Mouse (Mus musculus): ENCODE data around the gene Slc16a11. TPM values are rescaled to one million over a fixed set of nuclear protein-coding genes. Genes with fewer than 3 reads are reported as not detected.

Slc16a11 gene
- polyA plus RNA-seq, 1 experiment from 2014 or later = 0.36 TPM

- 20% methylated on average over 27 of the region's 27 CpGs for WGBS (ENCODE audit: insufficient replicate concordance)
- Histone ChIP-seq H3K4me2 (peak overlapping the region; percentile 68), H3K4me1 (ENCODE audit: control insufficient read depth, insufficient read depth, low read length) (peaks cover 48% of the 10 kb centered on the region), H3K27me3 (ENCODE audit: control insufficient read depth, insufficient read depth, low read length) (peaks cover 54% of the 10 kb centered on the region), H3K9ac (ENCODE audit: low read depth, low read length) (peak overlapping the region; percentile 34; the same call in 1 of the 2 replicates), H3K4me3 (ENCODE audit: low read depth, low read length) (peak overlapping the region; percentile 48), H3K9me3 (replicated peaks; ENCODE audit: control insufficient read depth, low read length) (no peaks in the 10 kb centered on the region), H3K27ac (ENCODE audit: low read depth, low read length) (no peak overlapping the region), H3K36me3 (ENCODE audit: control insufficient read depth, insufficient read depth, low read length) (no peaks in the 10 kb centered on the region)
- ATAC-seq (replicated peaks; ENCODE audit: insufficient number of reproducible peaks, low FRiP score, low TSS enrichment) = no peak
Observed at GRCm38 (mm10) chr11:70225798-70226601, 13.4 kb downstream of the Slc16a11 start.

- Histone ChIP-seq H3K36me3 (ENCODE audit: control insufficient read depth, insufficient read depth, low read length) (no peaks in the 10 kb centered on the region), H3K9me3 (replicated peaks; ENCODE audit: control insufficient read depth, low read length) (no peaks in the 10 kb centered on the region), H3K4me2 (peak overlapping the region; percentile 68), H3K9ac (ENCODE audit: low read depth, low read length) (peak overlapping the region; percentile 34), H3K27me3 (ENCODE audit: control insufficient read depth, insufficient read depth, low read length) (peaks cover 55% of the 10 kb centered on the region), H3K4me1 (ENCODE audit: control insufficient read depth, insufficient read depth, low read length) (peaks cover 48% of the 10 kb centered on the region), H3K27ac (ENCODE audit: low read depth, low read length) (no peak overlapping the region), H3K4me3 (ENCODE audit: low read depth, low read length) (peak overlapping the region; percentile 48)
- 10% methylated on average over 18 of the region's 18 CpGs for WGBS (ENCODE audit: insufficient replicate concordance)
- no peak for ATAC-seq (replicated peaks; ENCODE audit: insufficient number of reproducible peaks, low FRiP score, low TSS enrichment)
Observed at GRCm38 (mm10) chr11:70226602-70226890, 14.0 kb downstream of the Slc16a11 start.

GRCm38 (mm10) chr11:70227126-70227525 lies 14.6 kb downstream of the Slc16a11 start:
- Histone ChIP-seq H3K27ac (ENCODE audit: low read depth, low read length) (0 out of 2 replicates have a peak overlapping the region, but pooled peaks have one; percentile 18), H3K9ac (ENCODE audit: low read depth, low read length) (peak overlapping the region; percentile 34), H3K36me3 (ENCODE audit: control insufficient read depth, insufficient read depth, low read length) (no peaks in the 10 kb centered on the region), H3K4me3 (ENCODE audit: low read depth, low read length) (peak overlapping the region; percentile 48), H3K4me1 (ENCODE audit: control insufficient read depth, insufficient read depth, low read length) (peaks cover 43% of the 10 kb centered on the region), H3K9me3 (replicated peaks; ENCODE audit: control insufficient read depth, low read length) (no peaks in the 10 kb centered on the region), H3K4me2 (peak overlapping the region; percentile 68), H3K27me3 (ENCODE audit: control insufficient read depth, insufficient read depth, low read length) (peaks cover 55% of the 10 kb centered on the region)
- no peak for ATAC-seq (replicated peaks; ENCODE audit: insufficient number of reproducible peaks, low FRiP score, low TSS enrichment)
- WGBS (ENCODE audit: insufficient replicate concordance) = 26% methylated on average over 5 of the region's 5 CpGs

GRCm38 (mm10) chr11:70227661-70228245 lies 15.2 kb downstream of the Slc16a11 start:
- no peak for ATAC-seq (replicated peaks; ENCODE audit: insufficient number of reproducible peaks, low FRiP score, low TSS enrichment)
- 0 out of 2 replicates have a peak overlapping the region, but pooled peaks have one; percentile 18 for H3K27ac ChIP-seq (ENCODE audit: low read depth, low read length)
- H3K9me3 ChIP-seq (replicated peaks; ENCODE audit: control insufficient read depth, low read length) = no peaks in the 10 kb centered on the region
- H3K27me3 ChIP-seq (ENCODE audit: control insufficient read depth, insufficient read depth, low read length) = peaks cover 55% of the 10 kb centered on the region
- H3K4me2 ChIP-seq = peak overlapping the region; percentile 68
- H3K4me1 ChIP-seq (ENCODE audit: control insufficient read depth, insufficient read depth, low read length) = peaks cover 43% of the 10 kb centered on the region
- H3K4me3 ChIP-seq (ENCODE audit: low read depth, low read length) = peak overlapping the region; percentile 48
- WGBS (ENCODE audit: insufficient replicate concordance) = 71% methylated on average over 4 of the region's 4 CpGs
- H3K36me3 ChIP-seq (ENCODE audit: control insufficient read depth, insufficient read depth, low read length) = no peaks in the 10 kb centered on the region
- H3K9ac ChIP-seq (ENCODE audit: low read depth, low read length) = peak overlapping the region; percentile 75; the same call in 1 of the 2 replicates

GRCm38 (mm10) chr11:70228828-70229227 lies 16.3 kb downstream of the Slc16a11 start:
- ATAC-seq (replicated peaks; ENCODE audit: insufficient number of reproducible peaks, low FRiP score, low TSS enrichment) = peak; percentile 74
- Histone ChIP-seq H3K27me3 (ENCODE audit: control insufficient read depth, insufficient read depth, low read length) (peaks cover 55% of the 10 kb centered on the region), H3K36me3 (ENCODE audit: control insufficient read depth, insufficient read depth, low read length) (no peaks in the 10 kb centered on the region), H3K9me3 (replicated peaks; ENCODE audit: control insufficient read depth, low read length) (no peaks in the 10 kb centered on the region), H3K27ac (ENCODE audit: low read depth, low read length) (peak overlapping the region; percentile 93), H3K4me1 (ENCODE audit: control insufficient read depth, insufficient read depth, low read length) (peaks cover 44% of the 10 kb centered on the region), H3K4me3 (ENCODE audit: low read depth, low read length) (peak overlapping the region; percentile 48), H3K4me2 (peak overlapping the region; percentile 68), H3K9ac (ENCODE audit: low read depth, low read length) (peak overlapping the region; percentile 75)
- WGBS (ENCODE audit: insufficient replicate concordance) = 0% methylated on average over 19 of the region's 19 CpGs

DNA sequence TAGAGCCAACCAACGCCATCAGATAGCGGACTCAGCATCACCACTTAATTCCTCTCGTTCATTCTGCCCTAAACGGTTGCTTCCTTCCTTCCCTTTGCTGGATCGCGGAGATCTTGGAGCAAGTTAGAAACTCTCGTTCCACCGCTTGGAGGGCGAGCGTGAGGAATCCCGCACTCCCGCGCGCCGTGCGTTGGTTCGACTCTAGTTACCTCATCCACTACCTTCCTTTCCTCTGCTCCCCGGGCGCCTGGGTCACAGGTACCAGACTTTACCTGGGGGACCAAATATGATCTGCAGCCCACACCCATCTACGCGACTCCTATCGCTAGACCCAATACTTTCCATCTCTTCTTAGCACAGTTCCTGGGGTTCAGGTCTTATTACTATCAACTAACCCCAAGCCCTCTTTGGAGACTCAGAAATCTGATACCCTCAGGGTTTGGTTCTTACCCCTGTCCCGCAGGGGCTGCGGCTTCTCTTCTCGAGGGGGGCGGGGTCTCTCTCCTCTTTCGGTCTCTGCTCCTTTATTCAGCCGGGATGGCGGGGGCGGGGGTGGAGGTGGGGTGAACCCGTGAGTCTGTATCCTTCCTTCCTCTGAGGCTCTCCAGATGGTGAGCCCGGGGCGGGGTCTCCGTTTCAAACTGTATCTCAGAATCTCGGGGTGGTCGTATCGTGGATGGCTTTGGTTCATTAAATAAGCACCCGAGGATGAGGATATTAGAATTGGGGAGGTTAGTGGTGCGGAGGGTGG lies 16.9 kb downstream of the Slc16a11 start, which contains the start of gene Bcl6b:
Gene Bcl6b (minus strand): TSS at position 539 of the 751 bp plus-strand sequence.
- Histone ChIP-seq H3K9me3 (replicated peaks; ENCODE audit: control insufficient read depth, low read length) (no peaks in the 10 kb centered on the region), H3K27me3 (ENCODE audit: control insufficient read depth, insufficient read depth, low read length) (peaks cover 55% of the 10 kb centered on the region), H3K27ac (ENCODE audit: low read depth, low read length) (peak within 1 kb of the TSS; percentile 93), H3K36me3 (ENCODE audit: control insufficient read depth, insufficient read depth, low read length) (no peaks in the 10 kb centered on the region), H3K4me2 (peak within 1 kb of the TSS; percentile 68), H3K9ac (ENCODE audit: low read depth, low read length) (peak within 1 kb of the TSS; percentile 75), H3K4me1 (ENCODE audit: control insufficient read depth, insufficient read depth, low read length) (peaks cover 44% of the 10 kb centered on the region), H3K4me3 (ENCODE audit: low read depth, low read length) (peak within 1 kb of the TSS; percentile 48)
- 4% methylated on average over 39 of the region's 39 CpGs for WGBS (ENCODE audit: insufficient replicate concordance)
- no peak for ATAC-seq (replicated peaks; ENCODE audit: insufficient number of reproducible peaks, low FRiP score, low TSS enrichment)

DNA sequence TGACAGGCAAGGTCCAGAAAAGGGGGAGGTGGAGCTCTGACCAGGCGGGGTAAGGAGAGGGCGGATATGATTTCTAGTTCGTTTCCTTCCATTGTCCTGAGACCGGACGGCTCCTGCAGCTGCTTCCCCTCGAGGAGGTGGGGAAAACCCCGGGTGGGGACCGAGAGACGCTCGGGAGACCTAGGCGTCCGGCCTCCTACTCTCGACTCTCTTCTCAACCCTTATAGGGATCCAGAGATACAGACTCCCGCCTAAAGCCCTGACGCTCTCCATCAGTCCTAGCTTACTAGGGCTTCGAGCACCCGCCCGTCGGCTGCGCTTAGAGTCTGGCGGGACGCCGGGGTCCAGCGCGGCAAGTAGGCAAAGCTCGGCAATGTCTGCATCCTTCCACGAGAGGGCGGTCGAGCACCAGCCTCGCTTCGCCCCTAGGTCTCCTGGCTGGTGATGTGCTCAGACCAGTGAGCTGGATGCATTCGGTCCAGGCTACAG lies 17.7 kb downstream of the Slc16a11 start:
- Histone ChIP-seq H3K9ac (ENCODE audit: low read depth, low read length) (peak overlapping the region; percentile 75; the same call in 1 of the 2 replicates), H3K4me1 (ENCODE audit: control insufficient read depth, insufficient read depth, low read length) (peaks cover 44% of the 10 kb centered on the region), H3K4me2 (peak overlapping the region; percentile 68), H3K27me3 (ENCODE audit: control insufficient read depth, insufficient read depth, low read length) (peaks cover 51% of the 10 kb centered on the region), H3K36me3 (ENCODE audit: control insufficient read depth, insufficient read depth, low read length) (0 out of 2 replicates have a peak, but pooled peaks cover 2% of the 10 kb centered on the region), H3K9me3 (replicated peaks; ENCODE audit: control insufficient read depth, low read length) (no peaks in the 10 kb centered on the region), H3K4me3 (ENCODE audit: low read depth, low read length) (peak overlapping the region; percentile 48), H3K27ac (ENCODE audit: low read depth, low read length) (peak overlapping the region; percentile 93)
- peak; percentile 47 for ATAC-seq (replicated peaks; ENCODE audit: insufficient number of reproducible peaks, low FRiP score, low TSS enrichment)
- 1% methylated on average over 32 of the region's 32 CpGs for WGBS (ENCODE audit: insufficient replicate concordance)

DNA sequence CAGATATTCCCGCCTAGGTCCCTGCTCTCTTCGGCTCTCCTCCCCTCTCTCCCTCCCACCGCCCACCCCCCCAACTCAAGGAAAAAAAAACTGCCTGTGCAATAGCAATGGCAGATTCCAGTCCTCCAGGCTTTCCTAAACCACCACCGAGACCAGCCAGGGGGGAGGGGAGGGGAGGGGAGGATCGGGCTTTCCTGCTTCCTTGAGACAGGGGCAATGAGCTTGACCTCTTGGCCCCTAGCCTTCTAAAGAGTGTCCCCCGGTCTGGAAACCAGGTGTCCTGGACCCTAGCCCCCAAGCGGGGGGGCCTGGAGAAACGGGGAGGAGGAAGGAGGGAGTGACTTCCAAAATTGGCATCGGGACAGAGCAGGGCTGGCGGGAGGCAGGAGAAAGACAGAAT lies 20.0 kb downstream of the Slc16a11 start:
- no peak for ATAC-seq (replicated peaks; ENCODE audit: insufficient number of reproducible peaks, low FRiP score, low TSS enrichment)
- Histone ChIP-seq H3K36me3 (ENCODE audit: control insufficient read depth, insufficient read depth, low read length) (0 out of 2 replicates have a peak, but pooled peaks cover 2% of the 10 kb centered on the region), H3K27me3 (ENCODE audit: control insufficient read depth, insufficient read depth, low read length) (peaks cover 30% of the 10 kb centered on the region), H3K9ac (ENCODE audit: low read depth, low read length) (peak overlapping the region; percentile 76), H3K9me3 (replicated peaks; ENCODE audit: control insufficient read depth, low read length) (no peaks in the 10 kb centered on the region), H3K27ac (ENCODE audit: low read depth, low read length) (0 out of 2 replicates have a peak overlapping the region, but pooled peaks have one; percentile 15), H3K4me1 (ENCODE audit: control insufficient read depth, insufficient read depth, low read length) (peaks cover 42% of the 10 kb centered on the region), H3K4me2 (peak overlapping the region; percentile 76), H3K4me3 (ENCODE audit: low read depth, low read length) (peak overlapping the region; percentile 49)
- 5% methylated on average over 9 of the region's 10 CpGs for WGBS (ENCODE audit: insufficient replicate concordance)

All from heart, embryonic 11.5 days (tissue).